Mouse (Mus musculus) heart, embryonic 15.5 days (tissue): ENCODE data around the gene Tmem136. TPM values are rescaled to one million over a fixed set of nuclear protein-coding genes. Genes with fewer than 3 reads are reported as not detected.

ENCODE experiments used
- ATAC-seq: fragments of 200-750 bp; cut with Nextera tagmentation; replicated peaks from 2 replicates; pipeline ENCODE4 v1.8.0; 2017; ENCODE audit warnings: low read depth, moderate TSS enrichment; ENCODE audit not compliant: insufficient number of reproducible peaks, insufficient read depth, low FRiP score
- H3K27ac ChIP-seq: fragments of 300-500 bp; sonication (generic); 2 replicates; pipeline ENCODE4 v1.5.1; 2015; ENCODE audit warnings: mild to moderate bottlenecking, inconsistent platforms
- H3K27me3 ChIP-seq: fragments of 300-500 bp; sonication (generic); 2 replicates; pipeline ENCODE4 v1.6.1; 2015; ENCODE audit warnings: inconsistent platforms
- H3K36me3 ChIP-seq: fragments of 300-500 bp; sonication (generic); 2 replicates; pipeline ENCODE4 v1.6.1; 2015; ENCODE audit warnings: mild to moderate bottlenecking, inconsistent platforms
- H3K4me1 ChIP-seq: fragments of 300-500 bp; sonication (generic); replicated peaks from 2 replicates; pipeline ENCODE4 v1.6.1; 2015; ENCODE audit warnings: inconsistent platforms
- H3K4me2 ChIP-seq: fragments of 300-500 bp; sonication (generic); 2 replicates; pipeline ENCODE4 v1.6.1; 2015; ENCODE audit warnings: inconsistent platforms, mild to moderate bottlenecking, moderate library complexity
- H3K4me3 ChIP-seq: fragments of 300-500 bp; sonication (generic); 2 replicates; pipeline ENCODE4 v1.5.1; 2015; ENCODE audit warnings: mild to moderate bottlenecking, inconsistent platforms
- H3K9ac ChIP-seq: fragments of 300-500 bp; sonication (generic); 2 replicates; pipeline ENCODE4 v1.6.1; 2015; ENCODE audit warnings: mild to moderate bottlenecking, inconsistent platforms
- H3K9me3 ChIP-seq: fragments of 300-500 bp; sonication (generic); replicated peaks from 2 replicates; pipeline ENCODE4 v1.6.1; 2016; ENCODE audit warnings: inconsistent platforms
- WGBS: fragments of 180-500 bp; shearing (Covaris S2); methylation state at CpG from one replicate; pipeline ENCODE4 v1.1.7; 2015; ENCODE audit warnings: mixed read lengths; 5-methylcytosine and 5-hydroxymethylcytosine counted together
- polyA plus RNA-seq: library from polyadenylated mRNA; unstranded; fragments of >200 nt; fragmentation: Nextera tagmentation; extraction: Ambion mirVana; gene quantifications from 2 replicates; pipeline ENCODE4 v1.2.1, GENCODE M21; 2015

The Tmem136 gene
- polyA plus RNA-seq, 1 experiment from 2014 or later, result 11.8 TPM

DNA sequence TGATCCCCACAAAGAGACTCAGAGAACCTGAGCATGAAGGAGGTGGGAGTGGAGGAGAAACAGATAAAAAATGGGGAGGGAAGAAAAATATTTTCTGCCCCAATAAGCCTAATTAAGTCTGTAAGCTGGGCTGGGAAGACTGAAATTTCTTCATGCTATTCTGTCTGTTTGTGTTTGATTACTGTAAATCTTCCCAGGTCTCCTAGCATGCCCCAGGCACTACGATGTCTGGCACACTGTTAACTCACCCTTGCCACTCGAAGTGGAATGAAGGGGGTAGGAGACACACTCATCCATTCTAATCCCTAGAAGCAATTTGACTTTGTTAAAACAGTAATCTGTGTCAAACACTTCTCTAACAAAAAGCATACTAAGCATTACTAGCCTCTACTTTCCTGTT is 44.6 kb downstream of the Tmem136 start:
- Histone ChIP-seq H3K9ac (no peak overlapping the region), H3K4me3 (no peak overlapping the region), H3K9me3 (no peaks in the 10 kb centered on the region), H3K4me2 (no peak overlapping the region), H3K27ac (no peak overlapping the region), H3K4me1 (peaks cover 37% of the 10 kb centered on the region), H3K36me3 (no peaks in the 10 kb centered on the region), H3K27me3 (no peaks in the 10 kb centered on the region)
- 43% methylated on average over 2 of the region's 2 CpGs for WGBS
- no peak for ATAC-seq

GRCm38 (mm10) chr9:43071176-43071575 is 45.2 kb downstream of the Tmem136 start:
- no peak overlapping the region for H3K9ac ChIP-seq
- H3K4me3 ChIP-seq, result no peak overlapping the region
- H3K36me3 ChIP-seq, result no peaks in the 10 kb centered on the region
- H3K4me1 ChIP-seq, result peaks cover 38% of the 10 kb centered on the region
- no peak overlapping the region for H3K4me2 ChIP-seq
- no peaks in the 10 kb centered on the region for H3K27me3 ChIP-seq
- ATAC-seq, result no peak
- no peak overlapping the region for H3K27ac ChIP-seq
- H3K9me3 ChIP-seq, result no peaks in the 10 kb centered on the region
- 50% methylated on average over 4 of the region's 4 CpGs for WGBS

- H3K4me2 ChIP-seq, result no peak overlapping the region
- H3K4me3 ChIP-seq, result no peak overlapping the region
- H3K9me3 ChIP-seq, result no peaks in the 10 kb centered on the region
- H3K27me3 ChIP-seq, result no peaks in the 10 kb centered on the region
- H3K36me3 ChIP-seq, result no peaks in the 10 kb centered on the region
- ATAC-seq, result no peak
- peaks cover 38% of the 10 kb centered on the region for H3K4me1 ChIP-seq
- H3K9ac ChIP-seq, result no peak overlapping the region
- WGBS, result 71% methylated on average over 4 of the region's 4 CpGs
- no peak overlapping the region for H3K27ac ChIP-seq
These were observed 45.8 kb downstream of the Tmem136 start for GRCm38 (mm10) chr9:43070566-43070965.

DNA sequence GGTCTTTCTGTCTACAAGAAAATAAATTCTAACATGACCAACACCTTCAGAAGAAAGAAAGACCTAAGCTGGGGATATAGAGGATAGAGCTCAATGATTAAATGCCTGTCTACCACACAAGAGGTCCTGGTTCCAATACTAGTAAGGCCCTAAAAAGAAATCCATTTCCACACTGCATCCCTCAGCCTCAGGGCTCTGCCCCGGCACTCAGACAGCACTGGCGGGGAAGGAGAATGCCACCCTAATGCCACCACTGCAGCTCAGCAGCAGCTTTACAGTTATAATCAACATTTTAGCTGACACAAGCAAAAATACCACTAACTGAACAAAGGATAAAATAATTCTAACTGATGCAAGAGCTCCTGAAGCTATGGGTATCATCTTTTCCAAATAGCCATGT is 46.2 kb downstream of the Tmem136 start:
- Histone ChIP-seq H3K9me3 (no peaks in the 10 kb centered on the region), H3K36me3 (no peaks in the 10 kb centered on the region), H3K27me3 (no peaks in the 10 kb centered on the region), H3K4me2 (no peak overlapping the region), H3K4me3 (no peak overlapping the region), H3K4me1 (peaks cover 38% of the 10 kb centered on the region), H3K27ac (no peak overlapping the region), H3K9ac (no peak overlapping the region)
- no peak for ATAC-seq
- 61% methylated on average over 2 of the region's 2 CpGs for WGBS

DNA sequence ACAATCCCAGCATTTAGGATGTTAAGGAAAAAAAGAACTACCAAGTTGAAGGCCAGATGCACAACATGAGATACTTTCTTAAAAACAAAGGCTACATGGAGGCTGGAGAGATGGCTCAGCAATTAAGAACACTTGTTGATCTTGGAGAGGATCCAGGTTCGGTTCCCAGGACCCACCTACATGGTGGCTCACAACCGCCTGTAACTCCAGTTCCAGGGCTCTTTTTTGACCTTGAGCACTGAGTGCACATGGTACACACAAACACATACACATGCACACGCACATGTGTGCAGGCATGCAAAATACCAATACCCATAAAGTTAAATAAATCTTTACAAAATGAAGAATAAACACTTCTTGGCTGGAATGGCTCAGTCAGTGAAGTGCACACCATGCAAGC is 48.5 kb downstream of the Tmem136 start:
- Histone ChIP-seq H3K27me3 (no peaks in the 10 kb centered on the region), H3K4me1 (peaks cover 35% of the 10 kb centered on the region), H3K9me3 (no peaks in the 10 kb centered on the region), H3K9ac (no peak overlapping the region), H3K4me2 (no peak overlapping the region), H3K27ac (no peak overlapping the region), H3K36me3 (no peaks in the 10 kb centered on the region), H3K4me3 (no peak overlapping the region)
- ATAC-seq, result no peak
- 66% methylated on average over 3 of the region's 3 CpGs for WGBS

- Histone ChIP-seq H3K9me3 (no peaks in the 10 kb centered on the region), H3K27me3 (no peaks in the 10 kb centered on the region), H3K4me2 (no peak overlapping the region), H3K4me3 (no peak overlapping the region), H3K27ac (no peak overlapping the region), H3K36me3 (no peaks in the 10 kb centered on the region), H3K9ac (no peak overlapping the region), H3K4me1 (peaks cover 32% of the 10 kb centered on the region)
- ATAC-seq, result no peak
- WGBS, result 81% methylated on average over 4 of the region's 4 CpGs
These were observed 51.1 kb downstream of the Tmem136 start for GRCm38 (mm10) chr9:43065231-43065630.

DNA sequence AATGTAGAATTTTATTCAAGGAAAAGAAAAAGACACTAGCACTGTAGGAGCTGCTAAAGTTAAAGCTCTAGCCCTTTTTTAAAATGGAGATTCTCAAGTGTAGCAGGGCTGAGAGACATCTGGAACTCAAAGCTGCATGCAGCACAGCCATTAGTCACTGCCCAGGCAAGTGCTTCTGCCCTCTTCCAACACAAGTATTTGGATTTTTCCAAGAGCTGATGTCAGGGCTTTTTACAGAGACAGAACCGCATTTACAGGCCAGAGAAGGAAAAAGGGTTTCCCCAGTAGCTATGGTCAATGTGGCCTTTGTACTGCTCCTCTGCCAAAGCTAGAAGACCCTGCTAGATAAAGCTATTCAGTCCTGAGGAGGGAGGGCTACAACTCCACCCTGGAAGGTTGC is 54.8 kb downstream of the Tmem136 start:
- H3K4me2 ChIP-seq, result no peak overlapping the region
- no peaks in the 10 kb centered on the region for H3K9me3 ChIP-seq
- 53% methylated on average over 1 of the region's 1 CpGs for WGBS
- H3K27me3 ChIP-seq, result no peaks in the 10 kb centered on the region
- no peak overlapping the region for H3K27ac ChIP-seq
- no peak overlapping the region for H3K4me3 ChIP-seq
- ATAC-seq, result no peak
- H3K4me1 ChIP-seq, result peaks cover 10% of the 10 kb centered on the region; the same call in 1 of the 2 replicates
- H3K36me3 ChIP-seq, result no peaks in the 10 kb centered on the region
- no peak overlapping the region for H3K9ac ChIP-seq

Other genes with a start within 250 kb of the Tmem136 start
- 0.21 and 0.52 TPM in 2 replicates for gene Grik4, start 172.1 kb downstream of the Tmem136 start, polyA plus RNA-seq
- 11.0 and 11.3 TPM in 2 replicates for gene Arhgef12, start 9.3 kb downstream of the Tmem136 start, polyA plus RNA-seq
- 0.11 and 0.18 TPM in 2 replicates for gene Pou2f3, start 93.8 kb upstream of the Tmem136 start, polyA plus RNA-seq
- gene Oaf, start 123.3 kb upstream of the Tmem136 start, polyA plus RNA-seq, result 22.8 and 31.2 TPM in 2 replicates
- gene Trim29, start 194.3 kb upstream of the Tmem136 start, polyA plus RNA-seq, result 0.78 and 10.6 TPM in 2 replicates